Mouse (Mus musculus) myocyte (in vitro differentiated cells): Measurements from ENCODE around the gene Nes.

ENCODE experiments used
- POLR2A ChIP-seq: IDR thresholded peaks from one replicate; pipeline ENCODE4 v1.6.1; 2011; ENCODE audit warnings: low read depth, mild to moderate bottlenecking, control low read depth, moderate library complexity; ENCODE audit not compliant: insufficient read length
- USF1 ChIP-seq: IDR thresholded peaks from one replicate; pipeline ENCODE4 v1.6.1; 2011; ENCODE audit warnings: low read depth, mild to moderate bottlenecking, control low read depth, moderate library complexity

DNA sequence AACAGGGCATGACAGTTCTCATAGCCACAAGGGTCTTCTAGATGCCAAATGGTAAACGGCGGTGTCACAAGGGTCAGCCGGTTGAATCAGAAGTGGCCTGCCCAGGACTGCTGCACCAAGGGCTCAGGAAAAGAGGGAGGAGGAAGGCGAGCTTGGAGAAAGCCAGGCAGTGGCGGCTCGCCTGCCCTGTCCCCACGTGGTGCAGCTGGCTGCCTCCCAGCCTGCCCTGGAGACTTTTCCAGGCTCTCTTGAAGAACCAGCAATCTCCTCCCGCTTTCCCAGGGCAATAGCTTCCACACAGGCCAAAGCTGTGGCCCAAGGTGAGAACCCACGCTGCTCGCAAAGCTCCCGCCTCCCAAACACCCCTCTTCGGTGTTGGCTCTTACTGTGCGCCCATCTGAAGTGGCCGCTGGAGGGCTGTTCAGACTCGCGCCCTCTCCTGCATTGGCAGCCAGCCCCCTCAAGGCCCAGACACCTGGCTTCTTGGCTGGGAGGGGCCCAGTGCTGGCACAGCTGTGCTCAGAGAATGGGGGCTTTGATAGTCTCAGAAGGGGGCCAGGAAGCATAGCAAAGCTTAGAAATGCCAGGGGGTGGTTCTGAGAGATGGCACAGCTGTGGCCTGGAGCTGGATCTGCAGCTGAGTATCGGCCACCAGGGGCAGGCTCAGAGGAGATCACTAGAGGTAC, 31.6 kb downstream of the Nes start:
- TF ChIP-seq POLR2A (no peak), USF1 (no peak)
